In the genomic region with DNA sequence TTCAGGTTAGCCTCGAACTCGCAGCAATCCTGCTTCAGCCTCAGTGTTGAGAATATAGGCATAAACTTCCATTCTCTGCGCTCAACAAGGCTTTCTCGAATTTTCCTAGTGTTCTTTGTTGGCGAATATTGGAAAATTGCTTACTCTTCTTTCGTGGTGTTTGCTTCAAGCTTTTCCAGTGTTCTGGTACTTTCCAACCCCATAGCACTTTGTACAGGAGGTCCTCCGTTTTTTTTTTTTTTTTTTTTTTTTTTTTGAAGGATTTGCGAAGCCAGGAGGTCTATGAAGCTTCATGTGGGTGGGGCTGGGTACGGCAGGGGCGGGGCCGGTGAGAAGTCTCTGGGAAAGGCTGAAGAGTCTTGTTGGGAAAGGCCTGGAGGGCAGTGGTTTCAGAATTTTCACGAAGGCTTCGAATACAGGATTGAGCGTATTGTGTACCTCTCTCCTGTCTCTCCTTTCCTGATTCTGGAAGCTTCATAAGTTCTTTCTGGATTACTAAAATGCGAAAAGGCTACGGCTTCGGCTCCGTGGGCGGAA, we compare ENCODE assay signal across 8 mouse cellular contexts. TPM values are rescaled to one million over a fixed set of nuclear protein-coding genes. Genes with fewer than 3 reads are reported as not detected.
DNase-seq lines count a peak whose midpoint lies in the region; ATAC-seq and TF ChIP-seq lines count a peak whose summit lies in the region.

No protein-coding gene starts in this region.

- peak overlapping the region; percentile 80 for H3K4me2 ChIP-seq in forebrain, embryonic 12.5 days
- peak overlapping the region; percentile 43 for H3K4me2 ChIP-seq in myocyte (ENCODE audit: low read depth)

- peak overlapping the region; percentile 57 for H3K4me3 ChIP-seq in spleen, adult 2 months (ENCODE audit: extremely low read depth, insufficient read depth, insufficient read length)
- peak overlapping the region; percentile 57 for H3K4me3 ChIP-seq in forebrain, embryonic 12.5 days (replicated peaks)
- H3K4me3 ChIP-seq in limb, embryonic 10.5 days = peak overlapping the region; percentile 65
- peak overlapping the region; percentile 32 for H3K4me3 ChIP-seq in myocyte

- DNase-seq in spleen, adult 2 months (ENCODE audit: low read depth in 1 of 2, low spot score in 2 of 2) = no peak
- DNase-seq in spleen, adult 18-20 months = no peak
- no peak for DNase-seq in limb, embryonic 10.5 days (ENCODE audit: low spot score)
- DNase-seq in layer of hippocampus, postnatal 36 days = no peak
- no peak for DNase-seq in layer of hippocampus, postnatal 25 days (ENCODE audit: extremely low spot score in 1 of 2, low spot score in 1 of 2)
- DNase-seq in right cerebral cortex, adult 18-20 months = no peak

- H3K27me3 ChIP-seq in spleen, adult 2 months (ENCODE audit: control insufficient read depth, insufficient read depth, low read length) = no peaks in the 10 kb centered on the region
- no peaks in the 10 kb centered on the region for H3K27me3 ChIP-seq in forebrain, embryonic 12.5 days
- H3K27me3 ChIP-seq in limb, embryonic 10.5 days (ENCODE audit: low read depth, poor library complexity, severe bottlenecking) = no peaks in the 10 kb centered on the region
- H3K27me3 ChIP-seq in myocyte (ENCODE audit: control insufficient read depth, insufficient read depth, insufficient read length) = no peaks in the 10 kb centered on the region

- peaks cover 44% of the 10 kb centered on the region for H3K79me2 ChIP-seq in myocyte (ENCODE audit: control insufficient read depth, insufficient read depth)

- peak; percentile 72 for ATAC-seq in forebrain, embryonic 12.5 days (ENCODE audit: low FRiP score)

- WGBS in spleen, adult 2 months = 23% methylated on average over 19 of the region's 19 CpGs
- 18% methylated on average over 19 of the region's 19 CpGs for WGBS in forebrain, embryonic 12.5 days
- 14% methylated on average over 19 of the region's 19 CpGs for WGBS in limb, embryonic 10.5 days

- no peak for TF ChIP-seq CTCF in spleen, adult 2 months (IDR thresholded peaks at IDR 0.05; ENCODE audit: extremely low read depth, insufficient read depth, insufficient read length, insufficient replicate concordance)

- TF ChIP-seq POLR2A in spleen, adult 2 months (IDR thresholded peaks at IDR 0.05; ENCODE audit: low read depth, low read length) = no peak
- TF ChIP-seq POLR2A in myocyte (IDR thresholded peaks at IDR 0.05; ENCODE audit: insufficient read length, low read depth) = no peak

- H3K9me3 ChIP-seq in forebrain, embryonic 12.5 days = no peaks in the 10 kb centered on the region
- H3K9me3 ChIP-seq in limb, embryonic 10.5 days (replicated peaks) = no peaks in the 10 kb centered on the region

- H3ac ChIP-seq in myocyte (ENCODE audit: control insufficient read depth, insufficient read length) = peak overlapping the region; percentile 15

- peak overlapping the region; percentile 35; the same call in 1 of the 2 replicates for H3K27ac ChIP-seq in spleen, adult 2 months (ENCODE audit: insufficient read depth, low read length)
- H3K27ac ChIP-seq in forebrain, embryonic 12.5 days = peak overlapping the region; percentile 89
- H3K27ac ChIP-seq in limb, embryonic 10.5 days = peak overlapping the region; percentile 85

- H3K9ac ChIP-seq in forebrain, embryonic 12.5 days = 0 out of 2 replicates have a peak overlapping the region, but pooled peaks have one; percentile 44

- H3K36me3 ChIP-seq in spleen, adult 2 months (ENCODE audit: control insufficient read depth, insufficient read depth, low read length) = no peaks in the 10 kb centered on the region
- no peaks in the 10 kb centered on the region for H3K36me3 ChIP-seq in forebrain, embryonic 12.5 days (replicated peaks)
- H3K36me3 ChIP-seq in limb, embryonic 10.5 days = peaks cover 7% of the 10 kb centered on the region; the same call in 1 of the 2 replicates
- H3K36me3 ChIP-seq in myocyte (ENCODE audit: control insufficient read depth, insufficient read depth) = no peaks in the 10 kb centered on the region

- H3K4me1 ChIP-seq in spleen, adult 2 months (ENCODE audit: control insufficient read depth, insufficient read depth, insufficient read length) = peaks cover 2% of the 10 kb centered on the region; the same call in 1 of the 2 replicates
- peaks cover 12% of the 10 kb centered on the region for H3K4me1 ChIP-seq in forebrain, embryonic 12.5 days
- H3K4me1 ChIP-seq in limb, embryonic 10.5 days = peaks cover 20% of the 10 kb centered on the region

TF ChIP-seq in myocyte, 11 proteins besides CTCF, POLR2A, EP300 and RAD21:
- no peak for TF ChIP-seq REST (IDR thresholded peaks at IDR 0.05; ENCODE audit: insufficient read depth, insufficient read length)
- TF ChIP-seq USF1 (IDR thresholded peaks at IDR 0.05; ENCODE audit: low read depth) = no peak
- no peak for TF ChIP-seq TCF12 (IDR thresholded peaks at IDR 0.05; ENCODE audit: insufficient read depth, poor library complexity, severe bottlenecking)
- TF ChIP-seq SRF (IDR thresholded peaks at IDR 0.05; ENCODE audit: control insufficient read depth, insufficient read length, low read depth) = no peak
- no peak for TF ChIP-seq MAX (IDR thresholded peaks at IDR 0.05; ENCODE audit: low read depth)
- TF ChIP-seq E2F4 (IDR thresholded peaks at IDR 0.05; ENCODE audit: insufficient read depth) = no peak
- TF ChIP-seq MYOD1 (IDR thresholded peaks at IDR 0.05; ENCODE audit: control insufficient read depth in 1 of 3, insufficient read length in 2 of 3, low read depth in 2 of 3) = no peak
- TF ChIP-seq POLR2AphosphoS2 (IDR thresholded peaks at IDR 0.05; ENCODE audit: insufficient read length, low read depth) = no peak
- TF ChIP-seq CEBPB (IDR thresholded peaks at IDR 0.05; ENCODE audit: insufficient read depth, poor library complexity, severe bottlenecking) = no peak
- TF ChIP-seq TCF3 (IDR thresholded peaks at IDR 0.05; ENCODE audit: insufficient read length, low read depth) = no peak
- TF ChIP-seq MYOG (IDR thresholded peaks at IDR 0.05; ENCODE audit: control insufficient read depth in 1 of 3, insufficient read depth in 1 of 3, insufficient read length in 2 of 3, low read depth in 2 of 3) = no peak
TF ChIP-seq in myocyte: peak in this region for 0.

RNA-seq across cellular contexts. Expression of gene Mga, which starts 0.4 kb away (rescaled TPM):
- polyA plus RNA-seq in spleen, adult 2 months (2012; rRNA removed) = 16.5 and 19.3 TPM in 2 replicates
- 34.7 and 39.5 TPM in 2 replicates for polyA plus RNA-seq in forebrain, embryonic 12.5 days (2016; fragmentation: Nextera tagmentation; extraction: Ambion mirVana)
- 27.5 and 28.0 TPM in 2 replicates for polyA plus RNA-seq in limb, embryonic 10.5 days (2016; fragmentation: Nextera tagmentation; extraction: Ambion mirVana)
- polyA plus RNA-seq in myocyte (2012; fragmentation: generic; extraction: Trizol) = 3.4 TPM
- total RNA-seq in layer of hippocampus, postnatal 36 days (2021) = 10 to 100 TPM; 65.6 to 80.5 TPM
- 10 to 100 TPM; 57.4 to 70.3 TPM for total RNA-seq in layer of hippocampus, postnatal 25 days (2021)

Comparison
In these comparisons a context has a peak if more than half of its experiments do, and no peak if none do; other contexts are left out.
1. H3K27ac ChIP-seq: peak in every context shown above with its lines; median percentile 89 in forebrain, embryonic 12.5 days; 85 in limb, embryonic 10.5 days; 35 in spleen, adult 2 months.